Mouse (Mus musculus) natural killer cell, adult 2 months (primary cell): ENCODE measurements around the gene Sim2.

Experiments used
- DNase-seq, 2 experiments: peaks; one replicate each; pipeline ENCODE4 v3.0.0; 2022; ENCODE audit warnings: low spot score in 2 of 2

Sim2 gene

DNA sequence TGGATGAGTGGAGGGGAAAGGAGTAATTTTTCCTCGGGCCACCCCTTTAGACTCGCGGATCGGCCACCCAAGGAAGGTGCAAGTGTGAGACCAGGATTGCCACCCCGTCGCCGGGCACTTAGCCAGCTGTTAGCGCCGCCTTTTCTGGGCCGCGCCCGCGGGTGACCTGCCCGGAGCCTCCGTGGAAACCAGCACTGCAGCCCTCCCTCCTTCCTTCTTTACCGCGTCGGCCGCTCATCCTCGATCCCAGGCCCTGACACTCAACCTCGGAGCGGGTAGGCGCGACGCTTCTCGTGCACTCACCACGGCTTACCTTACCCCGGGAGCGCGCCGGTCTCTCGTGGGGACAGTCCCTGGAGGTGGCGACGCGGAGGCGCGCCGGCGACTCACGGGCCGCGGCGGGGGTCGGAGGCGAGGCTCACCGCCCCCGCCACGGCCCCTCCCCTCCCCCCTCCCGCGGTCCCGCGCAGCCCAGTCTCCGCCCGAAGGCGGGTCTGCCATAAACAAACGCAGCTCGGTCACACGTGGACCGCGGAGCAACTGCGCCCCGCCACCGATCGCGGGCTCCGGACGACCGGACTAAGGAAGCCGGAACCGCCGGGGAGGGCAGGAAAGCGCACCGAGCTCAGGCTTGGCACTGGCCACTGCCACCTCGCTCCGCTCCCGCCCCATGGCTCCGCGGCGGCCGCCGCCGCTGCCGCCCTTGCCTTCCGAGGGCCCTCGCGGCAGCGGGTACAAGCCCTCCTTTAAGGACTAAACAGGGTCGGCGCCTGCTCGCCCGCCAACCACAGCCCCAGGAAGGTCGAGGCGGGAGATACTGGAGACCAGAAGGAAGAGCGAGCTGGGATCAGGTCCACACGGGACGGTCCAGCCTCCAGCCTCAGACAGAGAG lies at the start of gene Sim2:
TSS of gene Sim2 (plus strand) at position 221 of the 892 bp plus-strand sequence.
- DNase-seq: no peak

DNA sequence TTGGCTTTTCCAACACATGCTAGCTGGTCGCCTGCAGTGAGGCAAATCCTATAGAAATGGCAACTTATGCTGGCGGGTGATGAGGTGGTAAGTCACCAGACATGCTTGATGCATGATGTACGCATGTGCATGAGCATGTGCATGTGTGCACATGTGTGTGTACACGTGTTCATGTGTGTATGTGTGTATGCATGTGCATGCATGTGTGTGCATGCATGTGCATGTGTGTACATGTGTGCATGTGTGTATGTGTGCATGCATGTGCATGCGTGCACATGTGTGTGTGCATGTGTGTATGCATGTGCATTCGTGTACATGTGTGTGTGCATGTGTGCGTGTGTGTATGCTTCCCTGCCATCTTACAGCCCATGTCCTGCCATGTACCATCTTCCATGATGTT lies 47.5 kb upstream of the Sim2 start:
- DNase-seq: no peak

DNA sequence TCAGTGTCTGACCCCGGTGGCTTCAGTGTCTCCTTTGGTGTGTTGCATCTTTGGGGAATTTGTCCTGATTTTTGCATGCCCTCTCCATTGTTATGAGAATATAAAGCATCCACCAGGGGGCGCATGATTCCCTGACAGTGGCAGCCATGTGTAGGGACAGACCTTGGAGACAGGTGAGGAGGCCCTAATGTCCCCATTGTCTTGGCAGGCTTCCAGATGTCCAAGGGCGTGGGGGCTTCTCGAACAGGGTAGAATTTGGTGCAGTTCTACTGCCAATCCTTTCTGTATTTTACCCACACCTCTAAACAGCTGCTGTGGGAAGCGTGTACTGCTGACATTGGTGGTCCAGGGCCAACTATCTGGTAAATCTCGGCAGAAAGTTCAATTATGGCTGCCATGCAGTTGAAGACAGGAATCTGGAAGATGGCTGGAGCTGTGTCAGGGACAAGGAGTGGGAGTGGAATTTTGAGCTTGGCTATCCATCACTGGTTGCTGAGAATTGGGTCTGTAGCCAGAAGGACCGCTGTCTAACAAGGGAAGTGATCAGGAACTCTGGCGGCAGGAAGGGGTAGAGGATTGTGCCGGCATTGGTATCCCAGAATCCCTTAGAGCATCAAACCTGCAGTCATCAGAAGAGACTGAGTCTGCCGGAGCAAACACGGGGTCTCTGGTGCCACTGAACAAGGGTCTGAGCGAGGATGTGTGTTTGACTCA lies 46.3 kb upstream of the Sim2 start:
- peak; percentile 23 to 54 for DNase-seq

DNA sequence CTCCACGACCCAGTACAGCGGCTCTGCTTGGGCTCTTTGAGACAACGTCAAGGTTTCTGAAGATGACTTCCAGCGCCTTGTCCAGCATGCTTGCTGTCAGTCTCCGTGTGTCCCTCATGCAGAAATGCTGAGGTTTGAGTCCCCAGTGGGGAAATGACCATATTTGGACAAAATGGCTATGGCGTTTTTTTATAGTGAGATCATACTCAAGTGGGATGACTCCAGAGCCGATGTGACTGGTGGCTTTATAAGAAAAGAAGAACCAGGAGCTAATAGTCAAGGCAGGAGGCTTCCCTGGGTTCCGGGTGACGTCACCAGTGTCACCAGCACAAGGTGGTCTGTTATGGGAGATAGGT lies 45.8 kb upstream of the Sim2 start:
- DNase-seq: no peak

DNA sequence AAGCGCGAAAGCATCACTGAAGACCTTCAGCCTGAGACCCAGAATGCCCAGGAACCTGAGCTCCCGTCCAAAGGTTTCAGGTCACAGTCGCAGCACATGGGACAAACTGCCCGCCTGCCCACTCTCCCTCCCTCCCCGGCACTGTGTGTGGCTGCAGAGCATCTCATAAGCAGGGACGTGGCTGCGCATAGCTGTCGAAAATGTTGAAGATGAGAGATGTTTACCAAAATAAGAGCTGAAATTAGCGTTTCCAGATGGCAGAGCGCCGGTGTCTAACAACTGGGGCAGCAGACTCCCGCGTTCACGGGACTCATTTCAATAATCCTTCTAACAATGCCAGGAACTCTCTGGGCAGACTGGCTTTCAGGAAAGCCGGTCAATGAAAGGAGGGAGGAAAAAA lies 44.2 kb upstream of the Sim2 start:
- DNase-seq: no peak

DNA sequence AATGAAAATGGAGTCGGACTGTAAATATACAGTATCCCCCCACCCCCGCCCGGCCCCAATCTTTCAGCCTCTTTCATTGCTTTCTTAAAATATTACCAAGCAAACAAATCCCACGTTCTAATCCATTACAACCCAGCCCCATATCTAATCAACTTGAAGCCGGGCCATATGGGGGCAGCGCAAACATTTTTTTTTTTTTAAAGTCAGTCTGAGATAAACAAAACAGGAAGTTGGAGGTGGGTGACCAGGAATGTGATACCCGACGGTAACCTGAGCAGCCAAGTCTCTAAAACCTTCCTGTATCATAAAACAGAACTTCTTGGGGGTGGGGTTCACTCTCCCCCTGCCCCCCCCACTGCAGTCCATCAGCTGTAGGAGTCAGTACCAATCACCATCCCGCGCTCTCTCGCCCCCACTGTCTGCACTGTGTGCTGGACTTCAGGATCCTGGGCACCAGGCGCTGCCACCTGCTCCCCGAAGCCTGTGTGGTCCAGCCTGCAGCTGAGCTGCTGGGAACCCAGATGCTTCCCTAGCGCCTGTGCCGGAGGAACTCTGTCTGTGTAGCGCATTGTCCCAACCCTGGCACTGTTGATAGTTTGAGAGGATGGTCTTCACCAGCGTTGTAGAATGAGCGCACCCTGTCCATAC lies 43.5 kb upstream of the Sim2 start:
- DNase-seq: no peak

DNA sequence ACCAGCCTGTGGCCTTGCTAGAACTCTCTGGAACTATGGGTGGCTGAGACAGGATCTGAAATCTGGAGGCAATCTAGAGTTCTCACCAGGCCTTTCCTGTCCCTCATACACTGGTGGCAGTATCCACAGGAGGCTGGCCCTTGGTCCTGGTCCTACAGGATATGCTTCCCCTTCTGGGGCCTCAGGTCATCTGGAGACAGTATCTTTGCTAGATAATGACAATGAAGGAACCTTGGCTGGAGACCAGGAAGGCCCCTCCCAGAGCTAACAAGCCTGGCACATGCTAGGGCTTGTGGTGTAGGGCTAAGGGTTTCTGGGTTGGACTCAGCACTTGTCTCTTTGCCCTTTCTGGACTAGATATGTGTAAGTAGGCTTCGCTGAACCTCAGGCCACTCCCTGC lies 40.9 kb upstream of the Sim2 start:
- no peak for DNase-seq

- DNase-seq: no peak
Observed at GRCm38 (mm10) chr16:94044996-94045395, 39.7 kb upstream of the Sim2 start.

DNA sequence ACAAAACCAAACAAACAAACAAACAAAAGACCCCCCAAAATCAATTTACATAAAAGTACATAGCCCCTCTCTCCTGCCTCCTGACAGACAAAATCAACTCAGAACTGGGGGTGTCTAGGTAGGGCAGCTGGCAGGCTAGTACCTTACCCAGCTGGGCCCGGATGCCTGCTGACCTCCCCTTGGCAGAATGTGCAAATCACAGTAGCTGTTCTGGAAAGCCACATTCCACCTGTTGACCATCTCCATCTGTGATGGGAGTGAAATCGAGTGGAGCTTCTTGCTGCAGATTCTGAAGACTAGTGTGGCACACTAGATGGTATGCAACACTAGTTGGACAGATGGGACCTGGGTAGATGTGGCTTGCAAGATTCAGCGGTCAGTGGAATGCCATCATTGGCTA lies 34.4 kb upstream of the Sim2 start:
- no peak for DNase-seq

DNA sequence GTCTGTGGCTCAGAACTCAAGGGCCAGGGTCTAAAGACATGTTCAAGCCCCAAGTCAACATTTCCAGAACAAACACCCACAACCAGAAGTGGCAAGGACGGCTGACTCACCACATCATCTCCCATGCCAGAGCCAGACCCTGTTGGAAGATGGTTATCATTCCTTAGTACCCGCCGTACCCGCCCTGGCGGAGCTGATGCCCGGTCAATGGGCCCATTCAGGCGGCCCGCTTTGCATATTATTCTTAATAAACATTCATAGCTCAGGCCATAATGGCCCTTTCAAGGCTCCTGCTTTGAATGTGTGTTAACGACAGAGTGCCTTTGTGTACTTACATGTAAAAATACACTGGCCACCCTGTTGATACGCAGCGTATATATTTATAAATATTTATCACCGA lies 29.6 kb upstream of the Sim2 start:
- DNase-seq: no peak

DNA sequence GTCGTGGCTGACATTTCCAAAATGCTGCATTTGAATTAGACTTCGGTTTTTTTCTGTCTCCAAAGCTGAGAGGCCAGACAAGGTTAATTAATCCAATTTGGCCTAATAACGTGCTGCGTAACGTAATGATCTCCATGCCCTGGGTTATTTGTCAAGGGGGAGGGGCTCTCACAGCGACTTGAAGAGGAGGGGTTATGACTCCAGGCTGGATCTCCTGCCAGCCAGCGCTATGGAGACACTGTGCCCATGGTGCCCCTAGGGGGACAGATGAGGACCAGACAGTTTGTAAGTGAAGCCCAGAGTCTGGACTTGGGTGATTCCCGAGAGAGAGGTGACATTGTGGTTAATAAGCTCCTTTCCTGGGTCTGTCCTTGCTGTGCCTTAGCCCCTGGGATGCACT lies 29.2 kb upstream of the Sim2 start:
- DNase-seq: no peak

GRCm38 (mm10) chr16:94059820-94060219 lies 24.9 kb upstream of the Sim2 start:
- DNase-seq: no peak

GRCm38 (mm10) chr16:94064211-94064610 lies 20.5 kb upstream of the Sim2 start:
- DNase-seq: no peak

DNA sequence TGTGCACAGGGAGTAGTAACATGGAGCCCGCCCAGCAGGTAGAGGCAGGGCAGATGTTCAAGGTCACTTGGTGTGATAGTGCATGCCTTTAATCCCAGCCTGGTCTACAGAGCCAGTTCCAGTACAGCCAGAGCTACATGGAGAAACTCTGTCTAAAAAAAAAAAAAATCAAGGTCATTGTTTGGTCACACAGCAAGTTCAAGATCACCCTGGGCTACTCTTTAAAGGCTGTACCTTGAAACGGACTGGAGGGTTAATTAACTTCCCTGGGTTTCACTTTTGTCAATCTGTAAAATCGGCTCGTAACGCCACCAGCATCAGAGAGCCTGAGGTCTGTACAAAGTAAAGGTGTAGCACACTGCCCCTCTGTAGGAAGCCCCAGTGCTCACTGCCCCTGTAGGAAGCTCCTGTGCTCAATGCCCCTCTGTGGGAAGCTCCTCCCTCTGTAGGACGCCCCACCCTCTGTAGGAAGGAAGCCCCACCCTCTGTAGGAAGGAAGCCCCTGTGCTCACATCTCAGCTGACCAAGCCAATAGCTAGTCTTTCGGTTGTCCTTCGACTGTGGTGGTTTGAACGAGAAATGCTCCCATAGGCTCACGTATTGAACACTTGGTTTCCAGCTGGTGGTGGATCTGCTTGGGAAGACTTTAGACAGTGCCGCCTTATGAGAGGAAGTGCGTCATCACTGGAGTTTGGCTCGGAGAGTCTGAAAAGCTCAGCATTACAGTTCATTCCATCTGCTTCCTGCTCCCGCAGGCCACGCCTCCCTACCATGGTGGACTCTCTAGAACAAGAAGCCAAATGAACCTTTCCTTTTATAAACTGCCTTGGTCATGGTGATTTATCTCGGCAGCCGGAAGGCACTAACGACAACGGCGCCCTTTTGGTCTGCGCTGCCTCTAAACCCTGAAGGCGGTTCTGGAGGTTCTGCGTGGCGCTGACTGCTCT lies 18.7 kb upstream of the Sim2 start:
- no peak for DNase-seq

- no peak for DNase-seq
Observed at GRCm38 (mm10) chr16:94066771-94067170, 18.0 kb upstream of the Sim2 start.

GRCm38 (mm10) chr16:94067280-94067679 lies 17.5 kb upstream of the Sim2 start:
- no peak for DNase-seq

DNA sequence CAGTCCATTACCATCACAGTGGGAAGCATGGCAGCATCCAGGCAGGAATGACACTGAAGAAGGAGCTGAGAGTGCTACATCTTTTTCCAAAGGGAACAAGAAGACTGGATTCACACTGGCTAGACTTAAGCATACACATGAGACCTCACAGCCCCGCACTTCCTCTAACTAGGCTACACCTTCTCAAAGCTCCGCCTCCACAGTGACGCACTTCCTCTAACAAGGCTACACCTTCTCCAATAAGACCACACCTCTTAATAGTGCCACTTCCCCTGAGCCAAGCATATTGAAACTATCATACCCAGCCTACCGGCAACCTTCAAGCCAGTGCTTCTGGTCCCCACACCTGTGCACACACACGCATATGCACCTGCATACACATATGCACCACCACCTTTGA lies 15.7 kb upstream of the Sim2 start:
- peak in 1 of 2 experiments; percentile 57 for DNase-seq

- DNase-seq: no peak
Observed at GRCm38 (mm10) chr16:94070920-94071319, 13.8 kb upstream of the Sim2 start.

DNA sequence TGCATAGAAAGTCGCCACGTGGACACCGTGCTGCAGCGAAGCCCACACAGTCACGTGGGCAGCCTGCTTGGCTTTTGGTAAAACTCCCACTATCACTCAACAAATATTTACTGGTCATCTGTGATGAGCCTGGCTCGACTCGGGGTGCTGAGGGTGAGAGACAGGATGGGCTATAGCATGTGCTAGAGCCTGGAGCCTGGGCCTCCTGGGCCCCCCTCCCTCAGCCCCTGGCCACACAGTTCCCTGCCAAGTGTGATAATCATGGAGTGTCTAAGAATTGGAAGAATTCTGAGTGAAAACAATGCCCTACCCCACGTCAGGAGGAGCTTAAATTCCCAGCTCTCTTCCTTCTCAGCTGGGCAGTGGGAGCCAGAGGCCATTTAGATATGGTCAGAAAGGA lies 13.3 kb upstream of the Sim2 start:
- DNase-seq: no peak

- DNase-seq: no peak
Observed at GRCm38 (mm10) chr16:94075362-94076027, 9.2 kb upstream of the Sim2 start.
